Mouse (Mus musculus): Measurements from ENCODE around the gene Nap1l4. TPM values are rescaled to one million over a fixed set of nuclear protein-coding genes. Genes with fewer than 3 reads are reported as not detected.

Gene Nap1l4
- total RNA-seq, 2 experiments from 2014 or later, result 191 to 200 TPM

DNA sequence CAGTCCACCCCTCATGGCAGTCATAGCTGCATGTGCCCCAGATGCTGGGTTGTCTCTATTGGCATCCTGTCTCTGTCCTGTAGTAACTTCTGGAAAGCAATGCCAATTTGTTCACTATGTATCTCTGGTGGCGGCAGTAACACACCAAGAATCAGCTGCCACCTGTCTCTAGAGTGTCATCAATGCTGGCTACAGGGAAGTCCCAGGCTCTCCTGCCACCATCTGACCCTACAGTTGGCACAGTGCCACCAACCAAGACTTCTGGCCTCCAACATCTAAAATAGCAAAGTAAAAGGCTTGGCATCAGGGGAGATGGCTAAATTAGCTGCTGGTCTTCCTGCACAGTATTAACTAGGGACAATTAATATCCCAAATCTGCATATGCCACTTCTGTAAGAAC lies 16.5 kb downstream of the Nap1l4 start:
- peak; percentile 63 for DNase-seq (ENCODE audit: low spot score)

DNA sequence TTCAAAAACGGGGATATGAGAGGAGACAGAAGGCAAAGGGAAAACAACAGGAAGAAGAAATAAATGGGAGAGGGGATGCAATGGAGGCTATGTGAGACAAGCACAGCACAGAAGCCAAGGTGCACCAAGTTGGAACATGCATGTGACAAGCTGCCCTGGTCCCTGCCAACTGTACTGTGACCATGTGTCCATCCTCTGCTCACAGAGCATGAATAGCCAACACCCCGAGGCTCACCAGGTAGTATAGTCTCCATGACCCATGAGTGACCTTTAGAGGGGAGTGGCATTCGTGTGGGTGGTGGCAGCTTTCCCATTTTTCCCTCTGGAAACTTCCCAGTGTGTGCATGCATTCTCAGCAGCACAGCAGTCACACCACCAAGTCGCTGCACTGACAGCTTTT lies 29.6 kb downstream of the Nap1l4 start:
- no peak for DNase-seq (ENCODE audit: low spot score)

DNA sequence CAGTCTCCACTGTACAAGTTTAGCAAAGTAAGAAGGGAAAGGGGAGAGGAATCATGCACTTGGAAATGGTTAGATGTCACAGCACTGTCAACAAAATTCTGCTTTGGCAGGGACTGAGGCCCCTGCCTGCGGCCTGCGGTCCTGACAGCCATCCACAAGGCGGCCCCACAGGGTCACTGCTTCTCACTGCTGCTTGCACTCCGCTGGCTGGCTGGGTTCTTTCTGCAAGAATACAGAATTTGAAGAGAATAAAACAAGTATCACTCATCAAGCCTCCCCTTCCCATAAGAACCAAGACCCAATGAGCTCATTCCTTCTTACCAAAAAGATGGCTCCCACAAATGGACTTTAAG lies 34.5 kb downstream of the Nap1l4 start:
- no peak for DNase-seq (ENCODE audit: low spot score)

DNA sequence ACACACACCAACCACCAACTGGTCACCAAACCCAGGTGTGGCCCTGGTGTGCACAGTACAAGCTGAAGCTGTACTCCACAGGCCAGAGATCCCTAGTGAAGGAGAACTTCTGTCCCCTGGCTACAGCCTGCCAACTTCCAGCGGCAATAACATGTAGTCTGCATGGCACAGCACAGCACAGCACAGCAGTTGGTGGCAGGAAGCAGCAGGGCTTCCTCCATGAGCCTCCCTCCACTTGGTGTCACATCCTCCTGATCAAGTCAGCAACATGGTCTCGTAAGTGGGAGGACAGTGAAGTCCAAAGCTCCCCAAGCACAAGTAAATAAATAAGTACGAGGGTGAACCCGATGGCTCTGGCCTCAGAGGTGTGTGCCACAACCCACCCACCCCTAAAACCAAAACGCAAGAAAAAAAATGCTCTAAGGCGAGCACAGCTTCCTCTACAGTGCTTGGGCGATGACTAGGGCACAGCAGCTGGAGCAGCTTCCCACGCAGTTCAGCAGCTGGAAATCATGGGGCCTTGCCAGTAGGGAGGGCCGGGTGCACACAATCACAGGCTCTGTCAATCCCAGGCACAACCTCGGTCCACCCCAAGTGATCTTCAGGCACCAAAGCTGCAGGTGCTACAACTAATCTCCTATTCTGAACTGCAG lies 35.0 kb downstream of the Nap1l4 start:
- DNase-seq (ENCODE audit: low spot score), result no peak

DNA sequence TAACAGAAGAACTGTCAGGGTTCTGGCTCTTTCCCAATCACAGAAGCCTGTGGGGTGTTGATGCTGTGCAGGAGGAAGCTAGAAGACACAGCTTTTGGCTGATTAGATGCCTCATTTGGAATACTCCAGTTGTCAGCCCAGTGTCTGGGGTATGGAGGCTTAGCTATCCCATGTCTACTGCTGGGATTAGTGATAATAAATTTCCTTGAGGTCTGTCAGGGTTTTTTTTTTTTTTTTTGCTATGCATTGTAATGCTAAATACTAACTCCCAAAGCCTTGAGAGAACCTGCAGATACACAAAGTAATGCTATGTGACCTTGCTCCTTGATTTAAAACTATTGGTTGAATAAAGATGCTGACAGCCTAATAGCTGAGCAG lies 37.6 kb downstream of the Nap1l4 start:
- no peak for DNase-seq (ENCODE audit: low spot score)

DNA sequence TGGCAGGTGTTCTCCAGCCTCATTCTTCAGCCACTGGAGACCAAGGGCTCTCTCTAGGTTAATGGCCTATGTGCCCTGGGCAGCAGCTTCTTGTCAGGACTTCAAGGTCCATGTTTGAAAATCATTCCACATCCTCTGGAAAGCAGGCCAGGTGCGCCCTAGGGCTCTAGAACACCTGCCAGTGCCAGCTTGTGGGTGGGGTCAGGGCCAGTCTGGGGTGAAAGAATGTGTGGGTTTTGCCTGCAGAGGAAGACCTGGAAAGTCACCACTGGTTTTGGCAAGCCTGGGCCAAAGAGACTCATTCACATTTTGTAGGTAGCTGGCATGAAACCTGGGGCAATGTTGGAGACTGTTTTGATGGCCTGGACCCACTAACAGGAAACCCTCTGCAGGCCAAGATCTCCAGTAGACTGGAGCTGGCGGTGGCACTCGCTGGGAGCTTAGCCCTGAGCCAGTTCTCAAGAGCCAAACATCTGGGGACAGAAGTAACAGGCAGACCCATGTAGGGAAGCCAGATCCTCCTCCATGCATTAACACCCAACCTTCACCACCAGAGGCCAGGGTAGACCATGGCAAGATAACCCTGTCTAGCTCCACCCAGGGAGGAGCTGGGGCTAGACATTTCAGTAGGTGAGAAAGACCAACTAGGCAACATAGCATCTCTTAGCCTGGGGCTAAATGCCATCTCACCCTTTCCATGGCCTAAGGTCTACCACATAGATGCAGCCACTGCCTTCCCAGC lies 38.1 kb downstream of the Nap1l4 start:
- no peak for DNase-seq (ENCODE audit: low spot score)

DNA sequence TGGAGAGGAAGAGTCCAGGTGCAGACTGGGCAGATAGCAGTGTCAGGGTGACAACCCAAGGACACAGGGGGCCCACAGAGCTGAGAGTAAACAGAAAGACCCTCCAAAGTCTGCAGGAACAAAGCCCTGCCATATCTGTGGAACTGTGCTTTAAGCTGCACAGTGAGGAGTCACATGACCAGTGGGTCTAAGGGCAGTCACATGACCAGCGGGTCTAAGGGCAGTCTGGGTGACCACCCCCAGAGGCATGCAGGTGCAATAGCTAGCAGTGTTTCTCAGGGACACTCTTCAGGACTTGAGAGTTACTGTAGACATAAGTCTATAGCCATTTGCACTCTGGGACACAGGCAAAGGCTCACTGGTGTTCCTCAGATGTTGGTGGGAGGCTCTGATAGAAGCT lies 39.3 kb downstream of the Nap1l4 start:
- DNase-seq (ENCODE audit: low spot score), result no peak

DNA sequence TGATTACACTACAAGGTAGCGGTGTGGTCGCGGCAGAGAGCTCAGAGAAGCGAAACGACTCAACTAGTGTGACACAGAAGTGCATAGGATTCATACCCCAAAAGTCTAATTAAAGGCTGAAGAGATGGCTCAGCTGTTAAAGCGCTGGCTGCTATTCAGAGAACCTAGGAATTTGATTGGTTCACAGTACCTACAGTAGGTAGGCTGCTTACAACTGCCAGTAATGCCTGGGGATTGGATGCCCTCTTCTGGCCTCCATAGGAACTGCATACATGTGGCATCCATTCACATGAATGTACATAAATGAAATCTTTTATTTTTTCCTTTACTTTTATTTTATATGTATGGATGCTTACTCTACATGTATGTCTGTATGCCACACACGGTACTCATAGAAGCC lies 42.2 kb downstream of the Nap1l4 start:
- DNase-seq (ENCODE audit: low spot score), result peak; percentile 54

DNA sequence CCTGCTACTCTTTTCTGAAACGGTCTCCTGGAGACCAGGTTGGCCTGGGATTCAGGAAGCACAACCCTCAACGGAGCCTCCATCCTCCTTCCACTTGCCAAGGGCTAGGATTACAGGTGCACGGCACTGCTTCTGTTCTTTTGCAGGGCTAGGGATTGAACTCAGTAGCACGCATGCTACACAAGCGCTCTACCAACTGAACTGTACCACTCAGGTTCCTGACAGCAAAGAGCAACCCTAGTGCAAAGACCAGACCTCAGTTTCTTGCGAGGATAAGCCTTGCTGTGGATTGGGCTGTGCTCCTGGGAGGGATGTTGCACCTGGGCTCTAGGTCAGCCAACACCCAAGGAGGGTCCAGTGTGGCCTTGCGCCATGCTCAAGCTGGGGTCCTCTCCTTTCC lies 42.6 kb downstream of the Nap1l4 start:
- no peak for DNase-seq (ENCODE audit: low spot score)

DNA sequence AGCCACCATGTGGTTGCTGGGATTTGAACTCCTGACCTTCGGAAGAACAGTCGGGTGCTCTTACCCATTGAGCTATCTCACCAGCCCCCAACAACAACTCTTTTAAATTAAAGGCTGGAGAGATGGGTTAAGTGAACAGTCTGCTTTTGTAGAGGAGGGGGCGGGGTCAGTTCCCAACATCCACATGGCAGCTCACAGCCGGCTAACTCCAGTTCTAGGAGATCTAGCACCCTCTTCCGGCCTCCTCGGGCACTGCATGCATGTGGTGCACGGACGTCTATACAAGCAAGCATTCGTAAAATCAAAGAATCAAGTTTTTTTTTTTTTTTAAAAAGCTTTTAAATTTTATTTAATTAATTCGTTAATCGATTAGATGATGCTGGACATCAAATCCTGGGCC lies 43.1 kb downstream of the Nap1l4 start:
- DNase-seq (ENCODE audit: low spot score), result peak; percentile 79

DNA sequence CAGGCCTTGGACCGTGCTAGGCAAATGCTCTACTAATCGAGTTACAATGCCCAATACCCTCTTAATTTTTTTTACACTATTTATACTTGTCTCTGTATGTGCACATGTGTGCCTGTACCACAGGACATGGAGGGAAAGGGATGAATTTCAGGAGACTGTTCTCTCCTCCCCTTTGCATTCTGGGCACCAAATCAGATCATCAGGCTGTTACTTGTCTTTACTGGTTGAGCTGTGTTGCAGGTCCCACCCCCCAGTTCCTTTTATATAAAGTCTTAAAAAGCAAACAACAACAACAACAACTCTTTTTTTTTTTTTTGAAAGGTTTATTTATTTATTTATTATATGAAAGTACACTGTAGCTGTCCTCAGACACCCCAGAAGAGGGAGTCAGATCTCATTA lies 43.5 kb downstream of the Nap1l4 start:
- DNase-seq (ENCODE audit: low spot score), result no peak

DNA sequence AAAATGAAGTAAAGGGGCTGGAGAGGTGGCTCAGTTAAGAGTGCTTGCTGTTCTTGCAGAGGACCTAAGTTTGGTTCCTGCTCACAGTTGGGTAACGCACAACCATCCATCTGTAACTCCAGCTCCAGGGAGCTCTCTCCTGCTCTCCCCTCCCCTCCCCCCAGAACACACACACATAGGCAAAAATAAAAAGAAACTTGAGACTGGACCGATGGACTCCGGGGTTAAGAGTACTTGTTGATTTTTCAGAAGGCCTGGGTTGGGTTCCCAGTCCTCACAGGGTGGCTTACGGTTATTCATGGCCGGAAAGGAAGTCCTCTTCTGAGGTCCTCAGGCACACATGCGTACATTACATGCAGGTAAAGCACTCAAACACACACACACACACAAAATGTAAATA lies 45.0 kb downstream of the Nap1l4 start:
- DNase-seq (ENCODE audit: low spot score), result no peak

DNA sequence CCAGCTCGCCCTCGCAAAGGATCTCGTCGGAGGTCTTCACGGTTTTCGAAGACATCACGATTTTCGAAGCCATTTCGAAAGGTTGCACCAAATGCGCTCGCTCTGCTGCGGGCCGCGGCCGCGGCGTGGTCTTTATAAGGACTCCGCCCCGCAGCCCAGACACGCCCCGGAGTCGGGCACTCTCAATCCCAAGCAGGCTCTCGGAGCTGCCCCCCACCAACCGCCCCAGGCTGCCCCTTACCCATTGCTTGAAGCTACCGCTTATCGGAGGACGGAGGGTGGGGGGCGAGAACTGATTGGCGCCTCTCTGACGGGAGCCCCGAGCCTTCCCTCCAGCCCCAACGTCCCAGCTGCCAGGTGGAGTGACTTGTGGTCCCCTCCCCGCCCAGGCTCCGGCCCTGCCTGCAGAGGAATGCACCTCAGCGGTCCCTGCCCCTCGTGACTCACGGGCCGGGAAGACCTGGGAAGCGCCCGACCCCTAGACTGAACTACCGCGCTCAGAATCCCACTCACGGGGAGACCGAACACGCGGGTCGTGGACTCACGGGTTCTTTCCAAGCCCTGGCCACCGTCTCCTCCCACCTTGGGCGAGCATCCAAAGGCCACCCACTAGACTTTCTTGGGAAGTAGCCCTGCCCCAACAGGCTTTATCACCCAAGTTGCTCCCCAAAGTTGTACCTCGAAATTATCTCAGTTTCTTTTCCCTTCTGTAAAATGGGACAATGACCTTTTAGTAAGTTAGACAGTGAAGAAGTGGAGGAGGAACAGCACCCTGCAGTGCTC lies 46.3 kb downstream of the Nap1l4 start, which contains the start of gene Phlda2:
Phlda2 (minus strand) TSS at position 733 of the 783 bp plus-strand sequence.
- DNase-seq (ENCODE audit: low spot score), result no peak

DNA sequence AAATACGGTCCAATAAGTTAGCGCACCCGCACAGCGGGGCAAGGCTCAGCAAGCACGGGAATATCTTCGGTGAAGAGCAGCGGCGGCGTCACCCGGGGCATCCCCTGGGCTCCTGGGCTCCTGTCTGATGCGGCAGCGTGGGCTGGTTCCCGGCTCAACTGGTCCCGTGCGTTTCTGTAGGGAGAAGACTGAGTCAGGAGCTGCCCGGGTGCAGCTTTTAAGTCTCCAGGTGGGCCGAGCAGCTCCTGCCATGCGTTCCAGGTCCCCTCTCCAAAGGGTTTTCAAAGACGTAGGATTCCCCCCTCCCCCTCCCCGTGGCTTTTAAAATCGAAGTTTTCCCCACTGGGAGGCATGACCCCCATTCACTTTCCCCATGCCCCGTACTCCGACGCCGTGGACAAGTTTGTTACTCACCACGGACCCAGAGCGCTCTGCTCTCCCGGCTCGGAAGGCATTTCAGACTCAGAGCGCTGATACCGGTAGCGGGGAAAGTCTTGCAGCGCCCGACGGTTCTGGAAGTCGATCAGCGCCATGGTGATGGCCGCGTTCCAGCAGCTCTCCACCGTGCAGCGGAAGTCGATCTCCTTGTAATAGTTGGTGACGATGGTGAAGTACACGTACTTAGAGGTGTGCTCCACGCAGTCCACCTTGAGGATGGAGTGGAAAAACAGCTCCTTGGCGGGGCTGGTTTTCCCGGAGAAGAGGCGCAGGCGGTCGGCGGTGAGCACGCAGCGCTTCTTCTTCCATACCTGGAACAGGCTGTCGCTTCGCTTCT lies 47.1 kb downstream of the Nap1l4 start:
- DNase-seq (ENCODE audit: low spot score), result peak; percentile 19

DNA sequence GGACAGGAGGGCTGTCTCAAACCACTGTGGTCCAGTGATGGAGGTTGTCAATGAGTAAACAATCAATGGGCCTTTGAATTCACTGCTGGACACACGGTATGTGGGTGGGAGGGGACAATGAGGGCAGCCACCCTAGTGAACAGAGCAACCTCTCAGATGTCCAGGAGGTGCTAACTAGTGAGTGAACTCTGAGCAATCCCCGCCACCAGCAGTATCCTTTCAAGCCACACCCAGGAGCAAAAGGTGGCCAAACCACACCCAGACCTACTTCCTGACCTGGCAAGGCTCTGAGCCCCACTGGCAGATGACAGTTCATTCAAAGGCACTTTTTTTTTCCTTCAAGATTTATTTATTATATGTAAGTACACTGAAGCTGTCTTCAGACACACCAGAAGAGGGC lies 48.0 kb downstream of the Nap1l4 start:
- no peak for DNase-seq (ENCODE audit: low spot score)

DNA sequence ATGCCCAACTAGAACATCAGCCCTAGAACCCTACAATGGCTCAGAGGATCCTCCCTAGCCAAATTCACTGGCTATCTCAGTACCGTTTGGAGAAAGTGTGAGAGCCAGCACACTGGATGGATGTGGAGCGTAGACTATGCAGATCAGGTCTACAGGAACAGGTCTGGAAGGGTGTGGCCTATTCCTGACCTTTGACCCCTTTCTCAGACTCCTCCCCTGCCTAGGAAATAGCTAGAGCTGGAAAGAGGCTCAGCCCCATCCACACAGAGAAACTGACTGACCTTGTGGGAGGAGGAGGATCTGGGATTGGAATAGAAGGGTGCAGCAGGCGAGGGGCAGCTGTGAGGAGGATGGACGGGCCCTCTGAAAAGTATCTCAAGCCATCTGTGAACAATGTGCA lies 50.3 kb downstream of the Nap1l4 start:
- DNase-seq (ENCODE audit: low spot score), result no peak

DNA sequence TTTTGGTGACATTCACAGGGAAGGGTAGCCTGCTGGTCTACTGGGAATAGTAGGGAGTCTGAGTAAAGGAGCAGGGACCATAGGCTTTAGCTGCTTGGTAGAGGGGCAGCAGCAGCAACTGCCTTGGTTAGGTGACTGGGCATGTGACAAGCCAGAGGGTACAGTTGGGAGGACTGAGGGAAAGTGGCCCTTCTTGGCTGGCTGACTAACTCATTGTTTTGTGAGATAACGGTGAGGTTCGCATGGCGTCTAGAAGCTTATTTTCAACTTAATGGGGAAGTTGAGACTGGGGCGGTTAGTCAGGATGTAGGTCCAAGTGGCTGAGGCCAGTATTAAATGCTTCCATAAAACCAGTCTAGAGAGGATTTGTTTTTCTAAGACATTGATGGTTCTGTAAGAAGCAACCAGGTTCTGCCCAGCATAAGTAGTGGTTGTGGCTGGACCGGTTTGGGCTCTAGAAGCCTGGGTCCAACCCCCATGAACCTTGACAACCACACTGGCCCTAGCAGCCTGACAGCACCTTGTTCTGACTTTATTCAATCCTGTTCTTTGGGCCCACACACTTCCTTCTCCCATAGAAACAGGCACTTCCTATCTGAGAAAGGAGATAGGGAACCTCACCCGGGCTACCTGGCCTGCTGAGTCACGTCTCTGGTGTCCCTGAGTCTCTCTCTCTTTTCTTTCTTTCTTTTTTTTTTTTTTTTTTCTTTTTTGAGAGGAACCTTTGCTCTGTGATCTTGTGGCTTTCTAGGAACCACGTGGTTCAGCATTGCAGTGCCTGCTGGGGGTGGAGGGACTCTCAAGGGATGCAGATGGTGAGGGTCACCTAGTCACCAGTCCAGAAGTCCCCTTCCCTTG lies 53.6 kb downstream of the Nap1l4 start:
- no peak for DNase-seq (ENCODE audit: low spot score)

DNA sequence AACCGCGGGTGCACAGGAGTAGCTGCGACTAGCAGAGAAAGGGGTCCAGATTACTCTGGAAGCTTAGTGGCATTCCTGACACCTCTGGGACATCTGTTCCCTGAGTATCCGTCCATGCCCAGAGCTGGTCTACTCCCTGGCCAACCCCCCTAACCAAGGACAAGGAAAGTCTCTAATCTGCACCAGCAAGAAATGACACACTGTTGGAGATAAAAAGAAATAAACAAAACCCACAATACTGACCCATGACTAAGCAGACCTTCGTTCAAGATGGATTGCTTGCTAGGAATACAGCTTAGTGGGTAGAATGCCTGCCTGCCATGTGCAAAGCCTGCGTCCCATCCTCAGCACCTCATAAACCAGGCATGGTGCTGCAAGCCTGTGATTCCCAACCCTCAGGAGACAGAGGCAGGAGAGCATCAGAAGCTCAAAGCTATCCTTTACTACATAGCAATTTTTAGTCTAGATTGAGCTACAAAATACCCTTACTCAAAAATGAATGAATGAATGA lies 55.2 kb downstream of the Nap1l4 start:
- DNase-seq (ENCODE audit: low spot score), result no peak

DNA sequence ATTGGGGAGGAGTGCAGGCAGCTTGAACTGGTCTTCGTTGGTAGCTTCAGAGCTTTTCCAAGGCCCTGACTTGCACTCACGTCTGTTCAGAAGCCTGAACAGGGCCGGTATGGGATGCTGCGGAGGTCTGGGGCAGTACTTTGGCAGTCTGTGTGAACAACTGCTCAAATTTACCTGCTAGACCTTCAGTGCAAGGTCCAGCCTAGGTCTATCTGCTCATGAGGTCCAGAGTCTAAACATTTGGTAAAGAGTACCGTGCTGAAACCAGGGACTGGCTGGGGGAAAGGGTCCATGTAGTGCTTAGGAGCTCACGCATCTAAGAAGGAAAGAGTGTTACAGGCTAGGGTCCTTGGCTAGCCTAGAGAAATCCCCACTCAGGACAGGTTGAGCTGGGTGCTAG lies 59.2 kb downstream of the Nap1l4 start:
- no peak for DNase-seq (ENCODE audit: low spot score)

DNA sequence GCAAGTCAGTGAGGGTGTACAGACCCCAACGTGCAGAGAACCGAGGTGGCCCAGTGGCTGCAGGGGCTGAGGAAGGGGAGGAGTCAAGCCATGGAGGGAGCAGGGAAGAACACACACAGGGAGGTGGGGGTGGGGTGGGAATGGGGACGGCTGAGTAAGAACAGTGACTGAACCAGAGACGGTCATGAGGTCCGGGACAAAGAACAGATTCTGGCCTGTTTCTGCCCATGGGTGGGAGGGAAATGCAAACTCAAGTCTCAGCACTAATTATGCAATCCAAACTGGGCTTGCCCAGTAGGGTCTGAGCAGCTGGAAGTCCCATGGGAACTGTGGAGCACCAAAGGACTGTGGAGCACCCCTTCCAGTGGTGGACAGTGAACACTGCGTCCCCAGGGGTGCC lies 66.4 kb downstream of the Nap1l4 start:
- DNase-seq (ENCODE audit: low spot score), result no peak
